8 mouse cellular contexts compared by ENCODE assay signal in genomic region chr1:185262565-185262964, GRCm38 (mm10). TPM values are rescaled to one million over a fixed set of nuclear protein-coding genes. Genes with fewer than 3 reads are reported as not detected.
DNase-seq lines count a peak whose midpoint lies in the region; ATAC-seq and TF ChIP-seq lines count a peak whose summit lies in the region.

No protein-coding gene starts in this region.

- no peak for ATAC-seq in neural tube, embryonic 15.5 days (ENCODE audit: low FRiP score)
- ATAC-seq in liver, embryonic 16.5 days (ENCODE audit: low read depth), result 0 out of 2 replicates have a peak, but pooled peaks have one; percentile 21
- ATAC-seq in activated CD4-positive, CD25-positive, alpha-beta regulatory T cell, adult 4 months, result no peak

- intact Hi-C loops in gastrocnemius, adult 2 months (cut with DNase I), result no loop called here

- H3K9me3 ChIP-seq in neural tube, embryonic 15.5 days (replicated peaks), result no peaks in the 10 kb centered on the region
- no peaks in the 10 kb centered on the region for H3K9me3 ChIP-seq in embryonic facial prominence, embryonic 10.5 days
- H3K9me3 ChIP-seq in liver, embryonic 16.5 days (replicated peaks; ENCODE audit: control insufficient read depth, low read length), result no peaks in the 10 kb centered on the region

- WGBS in neural tube, embryonic 15.5 days, result 62% methylated on average over 14 of the region's 14 CpGs
- 60% methylated on average over 14 of the region's 14 CpGs for WGBS in embryonic facial prominence, embryonic 10.5 days
- WGBS in liver, embryonic 16.5 days (ENCODE audit: insufficient replicate concordance), result 66% methylated on average over 14 of the region's 14 CpGs

- H3K4me1 ChIP-seq in neural tube, embryonic 15.5 days, result no peaks in the 10 kb centered on the region
- H3K4me1 ChIP-seq in embryonic facial prominence, embryonic 10.5 days, result no peaks in the 10 kb centered on the region
- no peaks in the 10 kb centered on the region for H3K4me1 ChIP-seq in liver, embryonic 16.5 days (ENCODE audit: control insufficient read depth, low read depth, low read length)

- DNase-seq in gastrocnemius, adult 2 months, result no peak
- no peak for DNase-seq in gastrocnemius, postnatal 4 days (ENCODE audit: low spot score in 2 of 2)
- DNase-seq in neural tube, embryonic 10.5 days (ENCODE audit: extremely low spot score, low spot score), result peak; percentile 28
- DNase-seq in embryonic facial prominence, embryonic 10.5 days (ENCODE audit: low spot score), result peak; percentile 48
- no peak for DNase-seq in urinary bladder, postnatal 10 days (ENCODE audit: low spot score)

- no peak overlapping the region for H3K27ac ChIP-seq in gastrocnemius, adult 2 months
- no peak overlapping the region for H3K27ac ChIP-seq in neural tube, embryonic 15.5 days (replicated peaks)
- no peak overlapping the region for H3K27ac ChIP-seq in embryonic facial prominence, embryonic 10.5 days (replicated peaks)
- no peak overlapping the region for H3K27ac ChIP-seq in liver, embryonic 16.5 days (ENCODE audit: low read length)

- no peak overlapping the region for H3K9ac ChIP-seq in neural tube, embryonic 15.5 days (replicated peaks)
- no peak overlapping the region for H3K9ac ChIP-seq in liver, embryonic 16.5 days (ENCODE audit: low read depth, low read length)

- H3K4me3 ChIP-seq in gastrocnemius, adult 2 months, result no peak overlapping the region
- no peak overlapping the region for H3K4me3 ChIP-seq in neural tube, embryonic 15.5 days (replicated peaks)
- H3K4me3 ChIP-seq in embryonic facial prominence, embryonic 10.5 days, result no peak overlapping the region
- no peak overlapping the region for H3K4me3 ChIP-seq in liver, embryonic 16.5 days (ENCODE audit: low read depth, low read length)

- peaks cover 85% of the 10 kb centered on the region for H3K36me3 ChIP-seq in neural tube, embryonic 15.5 days
- peaks cover 83% of the 10 kb centered on the region for H3K36me3 ChIP-seq in embryonic facial prominence, embryonic 10.5 days (replicated peaks)
- peaks cover 23% of the 10 kb centered on the region for H3K36me3 ChIP-seq in liver, embryonic 16.5 days (ENCODE audit: control insufficient read depth, insufficient read depth)

- no peaks in the 10 kb centered on the region for H3K27me3 ChIP-seq in neural tube, embryonic 15.5 days (replicated peaks)
- H3K27me3 ChIP-seq in embryonic facial prominence, embryonic 10.5 days (replicated peaks; ENCODE audit: low read depth, poor library complexity, severe bottlenecking), result no peaks in the 10 kb centered on the region
- no peaks in the 10 kb centered on the region for H3K27me3 ChIP-seq in liver, embryonic 16.5 days (ENCODE audit: control insufficient read depth, insufficient read depth, low read depth, low read length)

- TF ChIP-seq CTCF in gastrocnemius, adult 2 months (IDR thresholded peaks at IDR 0.05), result peak; percentile 32; the same call in 1 of the 2 replicates

- no peak overlapping the region for H3K4me2 ChIP-seq in neural tube, embryonic 15.5 days
- H3K4me2 ChIP-seq in liver, embryonic 16.5 days (ENCODE audit: low read depth, low read length), result no peak overlapping the region

RNA-seq across cellular contexts. Expression of gene Rab3gap2, which starts 58.6 kb away (rescaled TPM):
- total RNA-seq in gastrocnemius, adult 2 months (2021), result 10 to 100 TPM; 18.1 to 18.5 TPM
- total RNA-seq in gastrocnemius, postnatal 4 days (2021), result 10 to 100 TPM; 29.3 to 30.3 TPM
- 23.8 and 24.5 TPM in 2 replicates for polyA plus RNA-seq in neural tube, embryonic 15.5 days (2015; fragmentation: Nextera tagmentation; extraction: Ambion mirVana)
- 20.6 and 21.3 TPM in 2 replicates for polyA plus RNA-seq in embryonic facial prominence, embryonic 10.5 days (2016; fragmentation: Nextera tagmentation; extraction: Ambion mirVana)
- polyA plus RNA-seq in liver, embryonic 16.5 days (2015; fragmentation: Nextera tagmentation; extraction: Ambion mirVana), result 13.4 and 13.8 TPM in 2 replicates
- polyA plus RNA-seq in activated CD4-positive, CD25-positive, alpha-beta regulatory T cell, adult 4 months (2017; shearing (Covaris generic)), result 10 to 100 TPM; 12.8 to 15.0 TPM

Comparison
In these comparisons a context has a peak if more than half of its experiments do, and no peak if none do; other contexts are left out.
1. DNase-seq: peak in neural tube, embryonic 10.5 days (single experiment) and embryonic facial prominence, embryonic 10.5 days (single experiment); none in gastrocnemius, adult 2 months (single experiment), gastrocnemius, postnatal 4 days (0 of 2) and urinary bladder, postnatal 10 days (single experiment).